Mouse (Mus musculus) brain, adult 2 months (tissue): ENCODE data around the gene Ppp4r3a.
"Not testable (repeated sequence)": the region's sequence is repeated elsewhere in the genome, so short reads cannot be mapped to it uniquely, and the experiment has no call there.

ENCODE experiments used
- DNase-seq: peaks from one replicate; pipeline ENCODE4 v3.0.0; 2011; ENCODE audit warnings: low read depth, low spot score

Gene Ppp4r3a

GRCm38 (mm10) chr12:101028954-101029731 lies 54.4 kb downstream of the Ppp4r3a start, which contains the start of gene Ccdc88c:
Gene Ccdc88c (minus strand): TSS chr12:101029056.
- peak; percentile 87 for DNase-seq

- no peak for DNase-seq
Measured at GRCm38 (mm10) chr12:101028247-101028953, 55.1 kb downstream of the Ppp4r3a start.

- DNase-seq, result peak; percentile 80
Measured at GRCm38 (mm10) chr12:101027451-101028246, 55.9 kb downstream of the Ppp4r3a start.

GRCm38 (mm10) chr12:101026946-101027345 lies 56.6 kb downstream of the Ppp4r3a start:
- peak; percentile 68 for DNase-seq

GRCm38 (mm10) chr12:101026518-101026917 lies 57.0 kb downstream of the Ppp4r3a start:
- DNase-seq, result peak; percentile 50

- no peak for DNase-seq
Measured at GRCm38 (mm10) chr12:101026025-101026424, 57.5 kb downstream of the Ppp4r3a start.

GRCm38 (mm10) chr12:101025379-101025778 lies 58.1 kb downstream of the Ppp4r3a start:
- DNase-seq, result no peak

GRCm38 (mm10) chr12:101024824-101025223 lies 58.7 kb downstream of the Ppp4r3a start:
- DNase-seq, result no peak

- no peak for DNase-seq
Measured at GRCm38 (mm10) chr12:101023143-101023542, 60.4 kb downstream of the Ppp4r3a start.

- DNase-seq, result no peak
Measured at GRCm38 (mm10) chr12:101022353-101022752, 61.1 kb downstream of the Ppp4r3a start.

- DNase-seq, result no peak
Measured at GRCm38 (mm10) chr12:101021484-101022226, 61.8 kb downstream of the Ppp4r3a start.

- peak; percentile 83 for DNase-seq
Measured at GRCm38 (mm10) chr12:101020210-101021015, 63.1 kb downstream of the Ppp4r3a start.

- DNase-seq, result no peak
Measured at GRCm38 (mm10) chr12:101019443-101019842, 64.1 kb downstream of the Ppp4r3a start.

GRCm38 (mm10) chr12:101019031-101019430 lies 64.5 kb downstream of the Ppp4r3a start:
- DNase-seq, result no peak

GRCm38 (mm10) chr12:101017971-101018371 lies 65.5 kb downstream of the Ppp4r3a start:
- no peak for DNase-seq

GRCm38 (mm10) chr12:101016412-101016928 lies 67.0 kb downstream of the Ppp4r3a start:
- no peak for DNase-seq

- DNase-seq, result no peak
Measured at GRCm38 (mm10) chr12:101015926-101016325, 67.6 kb downstream of the Ppp4r3a start.

GRCm38 (mm10) chr12:101015165-101015560 lies 68.3 kb downstream of the Ppp4r3a start:
- no peak for DNase-seq

- no peak for DNase-seq
Measured at GRCm38 (mm10) chr12:101014549-101015164, 68.8 kb downstream of the Ppp4r3a start.

GRCm38 (mm10) chr12:101013668-101014067 lies 69.8 kb downstream of the Ppp4r3a start:
- DNase-seq, result not testable (repeated sequence)
